Mouse (Mus musculus) G1E (cell line): ENCODE results near the gene Acaca. TPM values are rescaled to one million over a fixed set of nuclear protein-coding genes. Genes with fewer than 3 reads are reported as not detected.

Source experiments
- ATAC-seq: 2 replicates; pipeline ENCODE4 v1.8.0; 2016; ENCODE audit warnings: mild to moderate bottlenecking; ENCODE audit not compliant: insufficient number of reproducible peaks, poor library complexity, low FRiP score, severe bottlenecking; ENCODE audit errors: extremely low read depth
- DNase-seq: peaks from one replicate; pipeline ENCODE4 v3.0.0; 2012; ENCODE audit warnings: low spot score
- H3K27me3 ChIP-seq: 2 replicates; pipeline ENCODE4 v1.6.1; 2012; ENCODE audit warnings: mild to moderate bottlenecking, low read length, inconsistent platforms; ENCODE audit not compliant: insufficient read depth
- H3K36me3 ChIP-seq: replicated peaks from 2 replicates; pipeline ENCODE3; 2012; ENCODE audit warnings: mild to moderate bottlenecking, inconsistent platforms
- H3K4me1 ChIP-seq: 2 replicates; pipeline ENCODE4 v1.6.1; 2012; ENCODE audit warnings: low read depth, low read length, inconsistent platforms, mixed read lengths; ENCODE audit not compliant: insufficient read depth
- H3K4me3 ChIP-seq: 2 replicates; pipeline ENCODE4 v1.5.1; 2012; ENCODE audit warnings: low read depth, mild to moderate bottlenecking, inconsistent platforms, low read length, moderate library complexity, mixed read lengths
- H3K9me3 ChIP-seq: replicated peaks from 2 replicates; pipeline ENCODE4 v1.6.1; 2012; ENCODE audit warnings: inconsistent platforms
- CTCF ChIP-seq: IDR thresholded peaks from 2 replicates; pipeline ENCODE4 v1.5.1; 2012; ENCODE audit warnings: low read depth, low read length, inconsistent platforms, mixed read lengths
- GATA1 ChIP-seq: IDR thresholded peaks from 2 replicates; pipeline ENCODE4 v1.6.1; 2012; ENCODE audit warnings: borderline replicate concordance, low read length, inconsistent platforms, mixed read lengths
- GATA2 ChIP-seq: IDR thresholded peaks from 2 replicates; pipeline ENCODE4 v1.6.1; 2012; ENCODE audit warnings: low read depth, low read length, inconsistent platforms, borderline replicate concordance
- POLR2AphosphoS5 ChIP-seq: IDR thresholded peaks from 2 replicates; pipeline ENCODE4 v1.6.1; 2012; ENCODE audit warnings: low read depth, low read length, inconsistent platforms; ENCODE audit not compliant: insufficient replicate concordance
- TAL1 ChIP-seq: conservative IDR thresholded peaks from 2 replicates; pipeline ENCODE4 v1.6.1; 2012; ENCODE audit warnings: low read depth, low read length, inconsistent platforms, mixed read lengths
- polyA plus RNA-seq: library from polyadenylated mRNA; stranded (reverse); fragments of >175 nt; gene quantifications from 2 replicates; pipeline ENCODE4 v1.2.3, GENCODE M21; 2012
- total RNA-seq, 2 experiments: library from RNA; stranded (forward) in 1 of 2; stranded (reverse) in 1 of 2; fragments of 200-1000 nt in 1 of 2; fragments of >200 nt in 1 of 2; fragmentation: Nextera tagmentation in 1 of 2; gene quantifications; 2 replicates each; pipeline ENCODE4 v1.2.3; 2014 to 2017

Gene Acaca
- total and polyA plus RNA-seq, 3 experiments = 19.3 to 45.3 (median 37.2) TPM

DNA sequence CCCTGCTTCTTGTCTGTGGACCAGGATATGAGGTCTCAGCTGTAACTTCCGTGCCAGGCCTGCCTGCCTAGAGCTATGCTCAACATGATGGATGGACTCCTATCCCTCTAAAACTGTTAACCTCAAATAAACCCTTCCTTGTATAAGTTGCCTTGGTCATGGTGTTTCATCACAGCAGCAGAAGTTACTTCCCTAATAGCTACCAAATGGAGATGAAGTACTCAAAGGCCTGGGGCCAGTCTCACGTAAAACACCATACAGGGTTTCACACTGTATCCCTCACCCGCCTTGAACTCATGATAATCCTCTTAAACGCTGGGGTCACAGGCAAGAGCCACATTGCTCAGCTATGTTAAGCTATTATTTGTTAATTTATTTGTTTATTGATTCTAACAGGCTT lies 12.0 kb upstream of the Acaca start:
- H3K9me3 ChIP-seq = no peaks in the 10 kb centered on the region
- TF ChIP-seq GATA2 (no peak), POLR2AphosphoS5 (no peak), TAL1 (no peak), CTCF (no peak), GATA1 (no peak)
- peaks cover 8% of the 10 kb centered on the region for H3K4me1 ChIP-seq
- DNase-seq = no peak
- no peaks in the 10 kb centered on the region for H3K27me3 ChIP-seq
- no peak overlapping the region for H3K4me3 ChIP-seq
- no peak for ATAC-seq
- peaks cover 83% of the 10 kb centered on the region for H3K36me3 ChIP-seq

DNA sequence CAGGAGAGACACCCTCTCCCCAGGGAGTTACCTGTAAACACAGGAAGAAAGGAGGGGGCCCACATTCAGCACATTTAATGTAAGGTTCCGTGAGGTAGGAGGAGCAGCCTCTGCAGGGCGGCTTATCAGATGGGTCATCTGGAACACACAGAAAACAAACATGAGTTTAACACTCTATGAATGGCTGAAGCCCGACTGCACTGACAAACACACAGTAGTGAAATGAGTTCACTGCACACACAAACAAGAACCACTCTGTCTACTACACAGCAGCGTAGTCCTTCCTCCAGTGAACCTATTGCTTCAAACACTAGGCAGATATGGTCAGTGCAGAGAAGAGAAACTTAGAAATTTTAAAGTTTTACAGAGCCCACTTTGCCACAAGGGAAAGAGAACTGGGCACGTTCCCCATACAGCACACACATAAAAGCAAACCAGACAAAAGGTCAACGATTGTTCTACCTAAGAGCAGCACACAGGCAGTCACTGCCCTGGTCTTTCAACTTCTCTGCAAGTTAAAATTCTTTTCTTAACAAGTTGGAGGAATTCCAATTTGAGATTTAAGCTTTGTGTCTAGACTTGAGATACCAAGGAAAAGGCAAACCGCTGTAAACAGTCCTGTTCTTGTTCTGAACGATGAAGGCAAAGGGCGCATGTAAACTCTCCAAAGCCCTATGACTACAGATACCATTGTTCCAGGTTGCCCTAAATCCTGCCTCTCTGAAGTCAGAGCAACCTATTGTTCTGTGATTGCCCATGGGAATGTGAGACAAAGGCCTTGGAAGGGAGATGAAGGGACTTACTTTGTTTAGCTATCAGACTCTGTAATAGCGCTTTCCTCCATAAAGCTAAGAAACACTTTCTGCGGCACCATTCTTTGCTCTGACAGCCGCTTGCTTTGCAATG lies 8.2 kb upstream of the Acaca start:
- TF ChIP-seq GATA1 (no peak), POLR2AphosphoS5 (no peak), CTCF (no peak), TAL1 (no peak), GATA2 (no peak)
- H3K9me3 ChIP-seq = no peaks in the 10 kb centered on the region
- H3K4me1 ChIP-seq = no peaks in the 10 kb centered on the region; the same call in 1 of the 2 replicates
- H3K36me3 ChIP-seq = peaks cover 93% of the 10 kb centered on the region
- DNase-seq = no peak
- no peak overlapping the region for H3K4me3 ChIP-seq
- no peak for ATAC-seq
- no peaks in the 10 kb centered on the region for H3K27me3 ChIP-seq

DNA sequence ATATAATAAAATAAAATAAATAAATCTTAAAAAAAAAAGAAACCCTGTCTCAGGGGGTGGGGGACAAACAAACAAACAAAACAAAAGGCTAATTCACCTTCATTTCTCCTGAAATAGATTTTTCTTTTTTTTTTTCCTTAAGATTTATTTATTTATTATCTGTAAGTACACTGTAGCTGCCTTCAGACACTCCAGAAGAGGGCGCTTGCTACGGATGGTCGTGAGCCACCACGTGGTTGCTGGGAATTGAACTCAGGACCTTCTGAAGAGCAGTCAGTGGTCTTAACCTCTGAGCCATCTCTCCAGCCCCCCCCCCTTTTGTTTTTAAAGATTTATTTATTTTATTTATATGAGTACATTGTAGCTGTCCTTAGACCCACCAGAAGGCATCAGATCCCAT lies 1.5 kb upstream of the Acaca start:
- Histone ChIP-seq H3K4me3 (no peak overlapping the region), H3K9me3 (no peaks in the 10 kb centered on the region), H3K27me3 (peaks cover 17% of the 10 kb centered on the region), H3K36me3 (peaks cover 42% of the 10 kb centered on the region), H3K4me1 (peaks cover 18% of the 10 kb centered on the region)
- no peak for ATAC-seq
- DNase-seq = no peak
- TF ChIP-seq POLR2AphosphoS5 (no peak), TAL1 (no peak), GATA2 (no peak), CTCF (no peak), GATA1 (no peak)

DNA sequence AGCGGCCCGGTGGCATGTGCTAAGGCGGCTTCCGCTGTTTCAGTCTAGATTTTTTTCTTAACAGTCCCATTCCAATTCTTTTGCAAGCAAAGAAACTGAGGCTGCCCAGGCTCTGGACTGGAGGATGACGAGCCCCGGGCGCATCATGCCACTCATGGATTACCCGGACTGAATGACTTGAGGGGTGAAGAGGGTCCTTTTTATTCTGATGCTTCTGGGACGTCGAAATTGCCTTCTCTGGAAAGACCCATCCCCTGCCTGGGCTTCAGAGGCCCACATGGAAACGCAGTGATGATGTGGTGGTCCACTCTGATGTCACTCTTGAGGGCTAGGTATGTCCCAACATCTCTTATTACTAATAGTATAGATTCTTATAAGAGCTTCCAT lies 320 bp downstream of the Acaca start:
- Histone ChIP-seq H3K4me1 (peaks cover 18% of the 10 kb centered on the region), H3K36me3 (peaks cover 26% of the 10 kb centered on the region), H3K27me3 (peaks cover 17% of the 10 kb centered on the region), H3K9me3 (no peaks in the 10 kb centered on the region), H3K4me3 (peak overlapping the region; percentile 94)
- DNase-seq (peak; percentile 3), ATAC-seq (no peak)
- TF ChIP-seq POLR2AphosphoS5 (no peak), GATA1 (no peak), TAL1 (no peak), CTCF (no peak), GATA2 (no peak)

DNA sequence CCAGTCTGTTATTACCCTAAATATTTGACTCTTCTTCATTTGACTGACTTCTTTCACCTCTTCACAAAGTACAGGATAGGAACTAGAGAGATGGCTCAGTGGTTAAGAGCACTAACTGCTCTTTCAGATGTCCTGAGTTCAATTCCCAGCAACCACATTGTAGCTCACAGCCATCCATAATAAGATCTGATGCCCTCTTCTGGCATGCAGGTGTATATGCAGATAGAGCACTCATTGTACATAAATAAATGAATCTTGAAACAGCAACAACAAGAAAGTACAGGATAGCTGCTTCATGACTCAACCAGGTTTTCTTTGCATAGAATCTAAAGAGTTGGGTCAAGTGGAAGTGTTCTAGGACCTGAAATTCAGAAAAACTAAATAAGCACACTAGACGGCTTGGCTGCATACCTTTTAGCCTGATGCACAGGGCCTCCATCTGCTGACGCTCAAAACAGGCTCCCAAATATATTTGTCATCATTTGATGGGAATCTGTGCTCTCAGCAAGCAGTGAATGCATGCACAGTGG lies 4.9 kb downstream of the Acaca start:
- no peaks in the 10 kb centered on the region for H3K9me3 ChIP-seq
- no peak for ATAC-seq
- H3K36me3 ChIP-seq = no peaks in the 10 kb centered on the region
- H3K4me1 ChIP-seq = peaks cover 7% of the 10 kb centered on the region
- H3K4me3 ChIP-seq = no peak overlapping the region
- TF ChIP-seq CTCF = no peak
- peaks cover 25% of the 10 kb centered on the region for H3K27me3 ChIP-seq
- no peak for DNase-seq

DNA sequence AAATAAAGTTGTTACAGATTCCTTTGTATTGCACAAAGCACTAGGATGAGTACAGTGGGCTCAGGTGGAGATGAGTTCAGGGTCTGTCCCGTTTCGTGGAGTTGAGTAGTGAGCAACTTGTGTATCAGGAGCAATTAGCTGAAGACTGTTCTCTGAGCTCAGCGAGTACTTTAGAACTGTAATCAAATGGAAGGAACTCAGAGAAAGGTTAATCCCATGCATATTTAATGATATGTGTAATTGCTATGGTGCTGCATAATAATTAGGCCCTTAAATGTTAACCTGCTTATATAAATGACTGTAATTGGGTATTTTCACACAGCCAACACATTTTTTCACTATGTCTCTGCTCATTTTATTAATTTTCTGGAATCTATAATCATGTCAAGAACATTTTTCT lies 7.0 kb downstream of the Acaca start:
- no peak for ATAC-seq
- no peak for DNase-seq
- no peak overlapping the region for H3K4me3 ChIP-seq
- no peaks in the 10 kb centered on the region for H3K4me1 ChIP-seq
- H3K27me3 ChIP-seq = peaks cover 22% of the 10 kb centered on the region
- no peaks in the 10 kb centered on the region for H3K9me3 ChIP-seq
- no peaks in the 10 kb centered on the region for H3K36me3 ChIP-seq
- no peak for TF ChIP-seq POLR2AphosphoS5

DNA sequence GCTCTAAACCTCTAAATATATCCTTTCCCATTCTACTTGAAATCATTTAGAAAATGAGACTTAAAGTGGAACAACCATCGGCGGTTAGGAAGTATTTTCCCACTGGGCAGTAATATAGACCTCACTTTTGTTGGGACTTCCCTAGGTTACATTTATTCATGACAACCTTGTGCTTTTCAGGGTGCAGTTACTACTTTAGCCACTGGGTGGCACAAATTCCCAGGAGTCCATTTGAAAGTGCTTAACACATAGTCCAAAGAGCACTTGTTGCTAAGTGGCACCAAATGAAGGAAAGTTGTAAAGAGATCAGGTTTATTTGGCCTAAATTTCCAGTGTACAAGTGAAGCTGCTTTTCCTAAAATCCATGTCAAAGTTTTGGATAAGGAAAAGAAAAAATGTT lies 12.3 kb downstream of the Acaca start:
- Histone ChIP-seq H3K27me3 (peaks cover 19% of the 10 kb centered on the region), H3K9me3 (no peaks in the 10 kb centered on the region), H3K4me3 (no peak overlapping the region), H3K4me1 (no peaks in the 10 kb centered on the region; the same call in 1 of the 2 replicates), H3K36me3 (no peaks in the 10 kb centered on the region)
- ATAC-seq (no peak), DNase-seq (no peak)
- TF ChIP-seq POLR2AphosphoS5 = no peak
- peak; percentile 31; the same call in 1 of the 2 replicates for TF ChIP-seq CTCF
